Comparison of ENCODE assay signal across 8 mouse cellular contexts in the genomic region with DNA sequence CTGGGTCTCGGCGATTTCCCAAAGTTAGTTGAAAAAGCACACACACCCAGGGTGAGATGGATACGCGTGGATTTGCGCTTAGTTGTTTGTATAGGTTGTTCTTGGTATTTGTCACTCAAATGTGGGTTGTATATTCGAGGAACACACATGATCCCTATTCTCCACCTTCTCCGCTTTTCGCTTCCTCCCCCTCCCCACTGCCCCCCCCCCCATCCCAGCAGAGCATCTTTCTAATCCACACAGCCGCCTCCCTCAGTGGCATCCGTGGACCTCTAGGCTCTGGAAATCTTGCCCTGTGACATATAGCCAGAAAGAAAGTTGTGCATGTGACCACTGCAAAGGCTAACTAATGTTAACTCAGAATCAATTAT. TPM values are rescaled to one million over a fixed set of nuclear protein-coding genes. Genes with fewer than 3 reads are reported as not detected.
DNase-seq lines count a peak whose midpoint lies in the region; ATAC-seq and TF ChIP-seq lines count a peak whose summit lies in the region.

A gene (minus strand): TSS at position 101 of the 371 bp plus-strand sequence.

- H3K4me2 ChIP-seq in CH12.LX (ENCODE audit: insufficient read depth, low read depth, poor library complexity, severe bottlenecking): peak within 1 kb of the TSS; percentile 19; the same call in 1 of the 2 replicates
- H3K4me2 ChIP-seq in forebrain, embryonic 14.5 days (ENCODE audit: low read length): peak within 1 kb of the TSS; percentile 98
- H3K4me2 ChIP-seq in liver, embryonic 15.5 days: peak within 1 kb of the TSS; percentile 100

- peaks cover 54% of the 10 kb centered on the region for H3K27me3 ChIP-seq in heart, embryonic 10.5 days (ENCODE audit: insufficient read depth, poor library complexity, severe bottlenecking)
- H3K27me3 ChIP-seq in CH12.LX (replicated peaks): no peaks in the 10 kb centered on the region
- peaks cover 31% of the 10 kb centered on the region for H3K27me3 ChIP-seq in forebrain, embryonic 14.5 days (replicated peaks; ENCODE audit: control insufficient read depth, insufficient read depth, low read length)
- H3K27me3 ChIP-seq in liver, embryonic 15.5 days: peaks cover 37% of the 10 kb centered on the region

- H3K4me3 ChIP-seq in heart, embryonic 10.5 days: peak within 1 kb of the TSS; percentile 66
- peak within 1 kb of the TSS in 1 of 3 experiments; percentile 35 for H3K4me3 ChIP-seq in CH12.LX (replicated peaks in 1 of 3; ENCODE audit: low read depth in 2 of 3, low read length in 2 of 3, poor library complexity in 1 of 3)
- peak within 1 kb of the TSS; percentile 52 for H3K4me3 ChIP-seq in forebrain, embryonic 14.5 days (ENCODE audit: low read depth, low read length)
- H3K4me3 ChIP-seq in liver, embryonic 15.5 days (replicated peaks): peak within 1 kb of the TSS; percentile 68

- H3K4me1 ChIP-seq in heart, embryonic 10.5 days: peaks cover 16% of the 10 kb centered on the region
- H3K4me1 ChIP-seq in CH12.LX (ENCODE audit: control insufficient read depth in 1 of 2, insufficient read depth in 2 of 2): no peaks in the 10 kb centered on the region
- H3K4me1 ChIP-seq in forebrain, embryonic 14.5 days (ENCODE audit: control insufficient read depth, insufficient read depth, low read length): peaks cover 2% of the 10 kb centered on the region; the same call in 1 of the 2 replicates
- peaks cover 34% of the 10 kb centered on the region for H3K4me1 ChIP-seq in liver, embryonic 15.5 days (replicated peaks)

- ATAC-seq in forebrain, embryonic 14.5 days: no peak
- ATAC-seq in liver, embryonic 15.5 days (ENCODE audit: insufficient read depth): no peak

- H3K27ac ChIP-seq in heart, embryonic 10.5 days: peak within 1 kb of the TSS; percentile 71; the same call in 1 of the 2 replicates
- H3K27ac ChIP-seq in CH12.LX (ENCODE audit: insufficient read depth, low read depth): no peak within 1 kb of the TSS
- no peak within 1 kb of the TSS for H3K27ac ChIP-seq in forebrain, embryonic 14.5 days (ENCODE audit: low read depth, low read length)
- peak within 1 kb of the TSS; percentile 78 for H3K27ac ChIP-seq in liver, embryonic 15.5 days (replicated peaks)

- H3K79me2 ChIP-seq in CH12.LX (replicated peaks; ENCODE audit: control insufficient read depth, extremely low read depth, insufficient read depth, poor library complexity, severe bottlenecking): no peaks in the 10 kb centered on the region

- H3K9ac ChIP-seq in CH12.LX (ENCODE audit: insufficient read depth, low read depth): no peak within 1 kb of the TSS
- H3K9ac ChIP-seq in forebrain, embryonic 14.5 days (ENCODE audit: low read length): peak within 1 kb of the TSS; percentile 65
- H3K9ac ChIP-seq in liver, embryonic 15.5 days: peak within 1 kb of the TSS; percentile 66

- no peaks in the 10 kb centered on the region for H3K36me3 ChIP-seq in heart, embryonic 10.5 days
- peaks cover 0 to 4% of the 10 kb centered on the region in 2 experiments for H3K36me3 ChIP-seq in CH12.LX (replicated peaks in 1 of 2; ENCODE audit: control insufficient read depth in 1 of 2, insufficient read depth in 1 of 2, low read length in 1 of 2)
- H3K36me3 ChIP-seq in forebrain, embryonic 14.5 days (ENCODE audit: control insufficient read depth, insufficient read depth, low read length): no peaks in the 10 kb centered on the region
- no peaks in the 10 kb centered on the region for H3K36me3 ChIP-seq in liver, embryonic 15.5 days (replicated peaks)

- DNase-seq in heart, embryonic 10.5 days (ENCODE audit: low spot score): no peak
- DNase-seq in heart, postnatal 10 days: no peak
- DNase-seq in CH12.LX (ENCODE audit: extremely low read depth): no peak
- DNase-seq in forebrain, embryonic 14.5 days (ENCODE audit: low spot score): no peak
- DNase-seq in right cerebral cortex, adult 18-20 months: no peak
- no peak for DNase-seq in frontal cortex, postnatal 14 days (ENCODE audit: low spot score in 2 of 2)
- no peak for DNase-seq in cerebellum, adult 18-20 months

- intact Hi-C loops in heart, postnatal 10 days (cut with DNase I): no loop called here

- dilution Hi-C loops in CH12.LX (cut with MboI; ENCODE audit: extremely low pct_ligation_motif_present, extremely low pct_unique_long_range_greater_than_20kb, low sequenced_read_pairs): no loop called here

- TF ChIP-seq EP300 in CH12.LX (IDR thresholded peaks at IDR 0.05; ENCODE audit: low read length): no peak

- no peak for TF ChIP-seq RAD21 in CH12.LX (IDR thresholded peaks at IDR 0.05; ENCODE audit: low read depth, low read length)

- no peak for TF ChIP-seq POLR2A in CH12.LX (IDR thresholded peaks at IDR 0.05; ENCODE audit: low read depth, low read length)

- H3K9me3 ChIP-seq in heart, embryonic 10.5 days: no peaks in the 10 kb centered on the region
- H3K9me3 ChIP-seq in CH12.LX (replicated peaks; ENCODE audit: low read length): peaks cover 12% of the 10 kb centered on the region
- H3K9me3 ChIP-seq in forebrain, embryonic 14.5 days (replicated peaks; ENCODE audit: control insufficient read depth, low read length): no peaks in the 10 kb centered on the region
- no peaks in the 10 kb centered on the region for H3K9me3 ChIP-seq in liver, embryonic 15.5 days (replicated peaks)

- WGBS in heart, embryonic 10.5 days: 14% methylated on average over 10 of the region's 10 CpGs
- 5% methylated on average over 10 of the region's 10 CpGs for WGBS in forebrain, embryonic 14.5 days
- WGBS in liver, embryonic 15.5 days (ENCODE audit: insufficient replicate concordance): 22% methylated on average over 10 of the region's 10 CpGs

- in situ Hi-C loops in CH12.LX (cut with MboI; ENCODE audit: low pct_ligation_motif_present, low pct_unique_long_range_greater_than_20kb, low sequenced_read_pairs): no loop called here

- no peak for TF ChIP-seq CTCF in CH12.LX (conservative IDR thresholded peaks at IDR 0.05 in 1 of 2, IDR thresholded peaks at IDR 0.05 in 1 of 2; ENCODE audit: low read depth in 2 of 2, low read length in 2 of 2)

TF ChIP-seq in CH12.LX, 34 proteins besides CTCF, POLR2A, EP300 and RAD21:
- no peak for TF ChIP-seq PAX5 (IDR thresholded peaks at IDR 0.05; ENCODE audit: low read length)
- TF ChIP-seq ZMIZ1 (IDR thresholded peaks at IDR 0.05; ENCODE audit: low read depth, low read length): no peak
- TF ChIP-seq MAX (IDR thresholded peaks at IDR 0.05; ENCODE audit: low read length): no peak
- no peak for TF ChIP-seq UBTF (IDR thresholded peaks at IDR 0.05; ENCODE audit: low read depth, low read length)
- no peak for TF ChIP-seq BHLHE40 (IDR thresholded peaks at IDR 0.05; ENCODE audit: low read depth, low read length)
- TF ChIP-seq E2F4 (IDR thresholded peaks at IDR 0.05; ENCODE audit: insufficient replicate concordance, low read depth, low read length): no peak
- no peak for TF ChIP-seq NELFE (IDR thresholded peaks at IDR 0.05; ENCODE audit: low read depth, low read length)
- no peak for TF ChIP-seq JUND (conservative IDR thresholded peaks at IDR 0.05; ENCODE audit: low read depth, low read length)
- no peak for TF ChIP-seq ZNF384 (IDR thresholded peaks at IDR 0.05; ENCODE audit: low read depth, low read length)
- TF ChIP-seq MAZ (IDR thresholded peaks at IDR 0.05; ENCODE audit: low read depth, low read length): no peak
- TF ChIP-seq MAFK (IDR thresholded peaks at IDR 0.05; ENCODE audit: insufficient replicate concordance, low read length): no peak
- TF ChIP-seq ZC3H11A (IDR thresholded peaks at IDR 0.05; ENCODE audit: low read depth, low read length): no peak
- no peak for TF ChIP-seq TBP (conservative IDR thresholded peaks at IDR 0.05; ENCODE audit: low read depth, low read length)
- no peak for TF ChIP-seq USF2 (conservative IDR thresholded peaks at IDR 0.05; ENCODE audit: low read depth, low read length)

RNA-seq across cellular contexts. Expression of the gene that starts here (rescaled TPM):
- 0.72 and 0.80 TPM in 2 replicates for polyA plus RNA-seq in heart, embryonic 10.5 days (2016; fragmentation: Nextera tagmentation; extraction: Ambion mirVana)
- total RNA-seq in heart, postnatal 10 days (2021): not detected
- not detected in 2 replicates for total RNA-seq in CH12.LX (2012; rRNA removed)
- not detected in 2 replicates for total RNA-seq in CH12.LX (2014; rRNA removed)
- not detected in 2 replicates for polyA plus RNA-seq in CH12.LX (2012; ENCODE audit: insufficient read length, low read depth)
- polyA plus RNA-seq in forebrain, embryonic 14.5 days (2014; fragmentation: Nextera tagmentation; extraction: Ambion mirVana): 0.83 and 1.2 TPM in 2 replicates
- 2.7 and 3.2 TPM in 2 replicates for polyA plus RNA-seq in liver, embryonic 15.5 days (2015; fragmentation: Nextera tagmentation; extraction: Ambion mirVana)

Comparison
In these comparisons a context has a peak if more than half of its experiments do, and no peak if none do; other contexts are left out.
1. H3K27ac ChIP-seq: peak in heart, embryonic 10.5 days (single experiment) and liver, embryonic 15.5 days (single experiment); none in CH12.LX (single experiment) and forebrain, embryonic 14.5 days (single experiment).
2. H3K4me2 ChIP-seq: peak in every context shown above with its lines; median percentile 100 in liver, embryonic 15.5 days; 98 in forebrain, embryonic 14.5 days; 19 in CH12.LX.